Mouse (Mus musculus) small intestine, adult 2 months (tissue): ENCODE results near the gene St6galnac1.

Source experiments
- CTCF ChIP-seq: fragments of 200-500 bp; IDR thresholded peaks from 2 replicates; pipeline ENCODE4 v1.5.1; 2012; ENCODE audit warnings: low read depth, mild to moderate bottlenecking, control low read depth, inconsistent platforms, low read length, moderate library complexity, mixed read lengths; ENCODE audit not compliant: insufficient replicate concordance, insufficient read length; ENCODE audit errors: extremely low read depth
- POLR2A ChIP-seq: fragments of 200-500 bp; IDR thresholded peaks from 2 replicates; pipeline ENCODE4 v1.6.1; 2012; ENCODE audit warnings: low read depth, mild to moderate bottlenecking, control low read depth, inconsistent platforms, low read length, moderate library complexity

GRCm38 (mm10) chr11:116769873-116770272 lies 5.4 kb downstream of the St6galnac1 start:
- TF ChIP-seq CTCF (no peak), POLR2A (no peak)
